Mouse (Mus musculus): ENCODE results near the gene 4930433I11Rik. TPM values are rescaled to one million over a fixed set of nuclear protein-coding genes. Genes with fewer than 3 reads are reported as not detected.
"Not testable (repeated sequence)": the region's sequence is repeated elsewhere in the genome, so short reads cannot be mapped to it uniquely, and the experiment has no call there.

The 4930433I11Rik gene
- not detected in 2 replicates for polyA plus RNA-seq (2015; fragmentation: Nextera tagmentation; extraction: Ambion mirVana)

GRCm38 (mm10) chr7:40987243-40987642, at the start of gene 4930433I11Rik:
TSS of gene 4930433I11Rik (plus strand) at chr7:40987543.
- ATAC-seq, result no peak
- WGBS, result 91% methylated on average over 1 of the region's 1 CpGs
- H3K4me3 ChIP-seq (ENCODE audit: low read depth, low read length), result no peak within 1 kb of the TSS
- no peak within 1 kb of the TSS for H3K9ac ChIP-seq (ENCODE audit: low read depth, low read length)
- no peaks in the 10 kb centered on the region for H3K36me3 ChIP-seq (ENCODE audit: control insufficient read depth, insufficient read depth, low read length)
- no peak within 1 kb of the TSS for H3K4me2 ChIP-seq (ENCODE audit: low read length)
- H3K9me3 ChIP-seq (replicated peaks; ENCODE audit: control insufficient read depth, low read length, poor library complexity, severe bottlenecking), result no peaks in the 10 kb centered on the region
- H3K27me3 ChIP-seq (ENCODE audit: control insufficient read depth, insufficient read depth, low read depth, low read length), result no peaks in the 10 kb centered on the region
- H3K27ac ChIP-seq (ENCODE audit: low read length), result no peak within 1 kb of the TSS
- no peaks in the 10 kb centered on the region for H3K4me1 ChIP-seq (ENCODE audit: control insufficient read depth, insufficient read depth, low read length)

GRCm38 (mm10) chr7:40939371-40939770, 48.0 kb upstream of the 4930433I11Rik start:
- no peaks in the 10 kb centered on the region for H3K4me1 ChIP-seq (ENCODE audit: control insufficient read depth, insufficient read depth, low read length)
- H3K9me3 ChIP-seq (replicated peaks; ENCODE audit: control insufficient read depth, low read length, poor library complexity, severe bottlenecking), result no peaks in the 10 kb centered on the region
- H3K4me2 ChIP-seq (ENCODE audit: low read length), result no peak overlapping the region
- no peak for ATAC-seq
- no peak overlapping the region for H3K4me3 ChIP-seq (ENCODE audit: low read depth, low read length)
- no peak overlapping the region for H3K9ac ChIP-seq (ENCODE audit: low read depth, low read length)
- H3K27me3 ChIP-seq (ENCODE audit: control insufficient read depth, insufficient read depth, low read depth, low read length), result no peaks in the 10 kb centered on the region
- no peaks in the 10 kb centered on the region for H3K36me3 ChIP-seq (ENCODE audit: control insufficient read depth, insufficient read depth, low read length)
- no peak overlapping the region for H3K27ac ChIP-seq (ENCODE audit: low read length)
- WGBS, result 93% methylated on average over 1 of the region's 1 CpGs

- H3K27ac ChIP-seq (ENCODE audit: low read length), result no peak overlapping the region
- H3K9me3 ChIP-seq (replicated peaks; ENCODE audit: control insufficient read depth, low read length, poor library complexity, severe bottlenecking), result no peaks in the 10 kb centered on the region
- no peaks in the 10 kb centered on the region for H3K4me1 ChIP-seq (ENCODE audit: control insufficient read depth, insufficient read depth, low read length)
- H3K9ac ChIP-seq (ENCODE audit: low read depth, low read length), result no peak overlapping the region
- H3K4me3 ChIP-seq (ENCODE audit: low read depth, low read length), result no peak overlapping the region
- no peaks in the 10 kb centered on the region for H3K27me3 ChIP-seq (ENCODE audit: control insufficient read depth, insufficient read depth, low read depth, low read length)
- no peak overlapping the region for H3K4me2 ChIP-seq (ENCODE audit: low read length)
- peak; percentile 89 for ATAC-seq
- 54% methylated on average over 3 of the region's 3 CpGs for WGBS
- H3K36me3 ChIP-seq (ENCODE audit: control insufficient read depth, insufficient read depth, low read length), result no peaks in the 10 kb centered on the region
These were observed 45.0 kb upstream of the 4930433I11Rik start for GRCm38 (mm10) chr7:40942233-40942935.

- not testable (repeated sequence) for H3K27me3 ChIP-seq (ENCODE audit: control insufficient read depth, insufficient read depth, low read depth, low read length); ATAC-seq; H3K36me3 ChIP-seq (ENCODE audit: control insufficient read depth, insufficient read depth, low read length); H3K4me3 ChIP-seq (ENCODE audit: low read depth, low read length); H3K9ac ChIP-seq (ENCODE audit: low read depth, low read length); H3K27ac ChIP-seq (ENCODE audit: low read length); H3K4me2 ChIP-seq (ENCODE audit: low read length); H3K9me3 ChIP-seq (replicated peaks; ENCODE audit: control insufficient read depth, low read length, poor library complexity, severe bottlenecking); H3K4me1 ChIP-seq (ENCODE audit: control insufficient read depth, insufficient read depth, low read length)
- WGBS, result 93% methylated on average over 1 of the region's 1 CpGs
These were observed 45.1 kb downstream of the 4930433I11Rik start, which contains the start of gene Gm4884 for GRCm38 (mm10) chr7:41032419-41032818. TSS of gene Gm4884 (plus strand) at chr7:41032719.

GRCm38 (mm10) chr7:41044058-41044457, 56.7 kb downstream of the 4930433I11Rik start:
- H3K27ac ChIP-seq (ENCODE audit: low read length); H3K4me3 ChIP-seq (ENCODE audit: low read depth, low read length); H3K4me1 ChIP-seq (ENCODE audit: control insufficient read depth, insufficient read depth, low read length); H3K27me3 ChIP-seq (ENCODE audit: control insufficient read depth, insufficient read depth, low read depth, low read length); H3K36me3 ChIP-seq (ENCODE audit: control insufficient read depth, insufficient read depth, low read length); H3K9me3 ChIP-seq (replicated peaks; ENCODE audit: control insufficient read depth, low read length, poor library complexity, severe bottlenecking); H3K9ac ChIP-seq (ENCODE audit: low read depth, low read length); ATAC-seq; H3K4me2 ChIP-seq (ENCODE audit: low read length): not testable (repeated sequence)
- WGBS, result 68% methylated on average over 3 of the region's 3 CpGs

Other genes with a start within 250 kb of the 4930433I11Rik start
- gene Vstm2b, start 89.2 kb upstream of the 4930433I11Rik start, polyA plus RNA-seq (2015; fragmentation: Nextera tagmentation; extraction: Ambion mirVana), result 23.5 and 24.5 TPM in 2 replicates
- gene Gm4884, start 45.2 kb downstream of the 4930433I11Rik start, polyA plus RNA-seq (2015; fragmentation: Nextera tagmentation; extraction: Ambion mirVana), result not detected in 2 replicates
- gene Gm5592, start 166.3 kb downstream of the 4930433I11Rik start, polyA plus RNA-seq (2015; fragmentation: Nextera tagmentation; extraction: Ambion mirVana), result not detected in 2 replicates

All from midbrain, embryonic 16.5 days (tissue).